In the genomic region with DNA sequence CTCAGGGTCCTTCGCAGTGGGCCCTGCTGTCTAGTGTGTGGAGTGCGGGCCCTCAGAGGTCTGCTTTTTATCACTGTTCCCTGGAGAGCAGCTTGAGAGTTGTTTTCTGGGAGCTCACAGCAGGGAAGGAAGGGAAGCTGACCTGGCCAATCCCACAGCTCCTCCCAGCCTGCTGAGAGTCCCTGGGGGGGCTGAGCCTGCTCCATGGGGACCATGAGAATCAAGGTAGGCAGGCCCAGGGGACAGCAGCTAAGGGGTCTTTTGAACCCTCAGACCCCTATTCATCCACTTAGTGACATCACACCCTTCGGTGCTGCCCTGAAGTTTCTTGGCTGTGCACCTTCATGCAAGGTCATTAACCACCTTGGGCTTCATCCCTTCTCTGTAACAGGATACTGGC, we compare ENCODE assay signal across 7 mouse cellular contexts. TPM values are rescaled to one million over a fixed set of nuclear protein-coding genes. Genes with fewer than 3 reads are reported as not detected.
DNase-seq lines count a peak whose midpoint lies in the region; ATAC-seq and TF ChIP-seq lines count a peak whose summit lies in the region.

TSS of gene Dand5 (minus strand) at position 101 of the 400 bp plus-strand sequence.

- H3K27me3 ChIP-seq in kidney, postnatal 0 days (ENCODE audit: insufficient read depth, low read length) = no peaks in the 10 kb centered on the region
- H3K27me3 ChIP-seq in forebrain, embryonic 11.5 days (ENCODE audit: control insufficient read depth, insufficient read depth, low read length) = no peaks in the 10 kb centered on the region; the same call in 1 of the 2 replicates
- no peaks in the 10 kb centered on the region for H3K27me3 ChIP-seq in hindbrain, embryonic 16.5 days (replicated peaks; ENCODE audit: control insufficient read depth, insufficient read depth, low read length)
- H3K27me3 ChIP-seq in midbrain, postnatal 0 days (ENCODE audit: insufficient read depth, low read length) = no peaks in the 10 kb centered on the region

- no peaks in the 10 kb centered on the region for H3K36me3 ChIP-seq in kidney, postnatal 0 days (ENCODE audit: insufficient read depth, low read length)
- H3K36me3 ChIP-seq in forebrain, embryonic 11.5 days (ENCODE audit: control insufficient read depth, insufficient read depth, low read length) = no peaks in the 10 kb centered on the region
- no peaks in the 10 kb centered on the region for H3K36me3 ChIP-seq in hindbrain, embryonic 16.5 days (ENCODE audit: control insufficient read depth, insufficient read depth, low read length)
- no peaks in the 10 kb centered on the region for H3K36me3 ChIP-seq in midbrain, postnatal 0 days (ENCODE audit: insufficient read depth, low read length)

- no peak for DNase-seq in kidney, postnatal 0 days (ENCODE audit: low spot score)
- DNase-seq in kidney, postnatal 4 days = no peak
- no peak for DNase-seq in forebrain, embryonic 11.5 days (ENCODE audit: low spot score)
- DNase-seq in midbrain, postnatal 0 days (ENCODE audit: low spot score) = no peak
- no peak for DNase-seq in embryo, embryonic 10 days (ENCODE audit: low spot score)
- no peak for DNase-seq in right cerebral cortex, adult 2 months (ENCODE audit: low spot score in 2 of 2)

- no peak for ATAC-seq in kidney, postnatal 0 days (replicated peaks; ENCODE audit: low FRiP score, low read depth)
- ATAC-seq in forebrain, embryonic 11.5 days (replicated peaks; ENCODE audit: low FRiP score) = no peak
- no peak for ATAC-seq in hindbrain, embryonic 16.5 days
- ATAC-seq in midbrain, postnatal 0 days (ENCODE audit: low FRiP score) = no peak

- H3K4me1 ChIP-seq in kidney, postnatal 0 days (replicated peaks; ENCODE audit: insufficient read depth, low read length) = no peaks in the 10 kb centered on the region
- H3K4me1 ChIP-seq in forebrain, embryonic 11.5 days (replicated peaks; ENCODE audit: control insufficient read depth, insufficient read depth, low read length) = peaks cover 6% of the 10 kb centered on the region; the same call in 1 of the 2 replicates
- H3K4me1 ChIP-seq in hindbrain, embryonic 16.5 days (ENCODE audit: control insufficient read depth, insufficient read depth, low read depth, low read length) = peaks cover 4% of the 10 kb centered on the region
- no peaks in the 10 kb centered on the region for H3K4me1 ChIP-seq in midbrain, postnatal 0 days (ENCODE audit: insufficient read depth, low read length)

- no peak within 1 kb of the TSS for H3K27ac ChIP-seq in kidney, postnatal 0 days
- H3K27ac ChIP-seq in forebrain, embryonic 11.5 days (ENCODE audit: low read depth, low read length) = no peak within 1 kb of the TSS
- H3K27ac ChIP-seq in hindbrain, embryonic 16.5 days (ENCODE audit: low read depth, low read length) = no peak within 1 kb of the TSS
- H3K27ac ChIP-seq in midbrain, postnatal 0 days (ENCODE audit: low read depth, low read length) = no peak within 1 kb of the TSS

- TF ChIP-seq CTCF in kidney, postnatal 0 days (IDR thresholded peaks at IDR 0.05; ENCODE audit: low read depth) = no peak
- no peak for TF ChIP-seq CTCF in midbrain, postnatal 0 days (IDR thresholded peaks at IDR 0.05)

- H3K9ac ChIP-seq in kidney, postnatal 0 days (ENCODE audit: low read depth, low read length) = no peak within 1 kb of the TSS
- peak within 1 kb of the TSS; percentile 39 for H3K9ac ChIP-seq in forebrain, embryonic 11.5 days (ENCODE audit: low read length)
- peak within 1 kb of the TSS; percentile 64 for H3K9ac ChIP-seq in hindbrain, embryonic 16.5 days (ENCODE audit: low read depth, low read length)
- H3K9ac ChIP-seq in midbrain, postnatal 0 days (replicated peaks; ENCODE audit: low read length, poor library complexity, severe bottlenecking) = no peak within 1 kb of the TSS

- peak within 1 kb of the TSS; percentile 24; the same call in 1 of the 2 replicates for H3K4me2 ChIP-seq in kidney, postnatal 0 days (ENCODE audit: low read length)
- H3K4me2 ChIP-seq in forebrain, embryonic 11.5 days (ENCODE audit: low read depth, low read length, severe bottlenecking) = peak within 1 kb of the TSS; percentile 43
- peak within 1 kb of the TSS; percentile 65 for H3K4me2 ChIP-seq in hindbrain, embryonic 16.5 days (ENCODE audit: low read length)
- H3K4me2 ChIP-seq in midbrain, postnatal 0 days (ENCODE audit: low read depth, low read length, poor library complexity, severe bottlenecking) = peak within 1 kb of the TSS; percentile 38

- no peaks in the 10 kb centered on the region for H3K9me3 ChIP-seq in kidney, postnatal 0 days (replicated peaks; ENCODE audit: low read length)
- H3K9me3 ChIP-seq in forebrain, embryonic 11.5 days (ENCODE audit: control insufficient read depth, low read length) = no peaks in the 10 kb centered on the region
- no peaks in the 10 kb centered on the region for H3K9me3 ChIP-seq in hindbrain, embryonic 16.5 days (ENCODE audit: control insufficient read depth, low read length)
- no peaks in the 10 kb centered on the region for H3K9me3 ChIP-seq in midbrain, postnatal 0 days (ENCODE audit: low read length)

- WGBS in kidney, postnatal 0 days = 52% methylated on average over 3 of the region's 3 CpGs
- 35% methylated on average over 3 of the region's 3 CpGs for WGBS in forebrain, embryonic 11.5 days
- 24% methylated on average over 3 of the region's 3 CpGs for WGBS in hindbrain, embryonic 16.5 days
- 37% methylated on average over 3 of the region's 3 CpGs for WGBS in midbrain, postnatal 0 days

- H3K4me3 ChIP-seq in kidney, postnatal 0 days (replicated peaks; ENCODE audit: low read depth, low read length) = no peak within 1 kb of the TSS
- H3K4me3 ChIP-seq in forebrain, embryonic 11.5 days (ENCODE audit: low read depth, low read length) = no peak within 1 kb of the TSS
- peak within 1 kb of the TSS; percentile 34 for H3K4me3 ChIP-seq in hindbrain, embryonic 16.5 days (ENCODE audit: low read length)
- peak within 1 kb of the TSS; percentile 17; the same call in 1 of the 2 replicates for H3K4me3 ChIP-seq in midbrain, postnatal 0 days (ENCODE audit: low read depth, low read length)

RNA-seq across cellular contexts. Expression of gene Dand5, which starts in this region (rescaled TPM):
- polyA plus RNA-seq in kidney, postnatal 0 days (2015; fragmentation: Nextera tagmentation; extraction: Ambion mirVana) = 7.0 and 7.4 TPM in 2 replicates
- polyA plus RNA-seq in forebrain, embryonic 11.5 days (2014; fragmentation: Nextera tagmentation; extraction: Ambion mirVana) = 5.5 and 6.4 TPM in 2 replicates
- 15.4 and 17.1 TPM in 2 replicates for polyA plus RNA-seq in hindbrain, embryonic 16.5 days (2015; fragmentation: Nextera tagmentation; extraction: Ambion mirVana)
- 7.6 and 7.7 TPM in 2 replicates for total RNA-seq in midbrain, postnatal 0 days (2014; rRNA removed)
- 12.6 and 14.5 TPM in 2 replicates for polyA plus RNA-seq in midbrain, postnatal 0 days (2015; fragmentation: Nextera tagmentation; extraction: Ambion mirVana)

Comparison
In these comparisons a context has a peak if more than half of its experiments do, and no peak if none do; other contexts are left out.
1. H3K4me3 ChIP-seq: peak in hindbrain, embryonic 16.5 days (single experiment) and midbrain, postnatal 0 days (single experiment); none in kidney, postnatal 0 days (single experiment) and forebrain, embryonic 11.5 days (single experiment).
2. H3K9ac ChIP-seq: peak in forebrain, embryonic 11.5 days (single experiment) and hindbrain, embryonic 16.5 days (single experiment); none in kidney, postnatal 0 days (single experiment) and midbrain, postnatal 0 days (single experiment).
3. Peak in every context shown above with its lines, with median percentiles within 50 percentile points of each other: H3K4me2 ChIP-seq.